Mouse (Mus musculus) embryonic facial prominence, embryonic 14.5 days (tissue): Measurements from ENCODE around the gene Abca17. TPM values are rescaled to one million over a fixed set of nuclear protein-coding genes. Genes with fewer than 3 reads are reported as not detected.

Experiments
- ATAC-seq: fragments of 200-750 bp; cut with Nextera tagmentation; 2 replicates; pipeline ENCODE4 v1.8.0; 2017; ENCODE audit warnings: low read depth, moderate number of reproducible peaks, moderate TSS enrichment
- DNase-seq: peaks from one replicate; pipeline ENCODE4 v3.0.0-alpha.2; 2015; ENCODE audit warnings: low spot score
- H3K27ac ChIP-seq: fragments of 300-500 bp; sonication (generic); replicated peaks from 2 replicates; pipeline ENCODE4 v1.5.1; 2014; ENCODE audit warnings: low read depth, mild to moderate bottlenecking, low read length, moderate library complexity
- H3K27me3 ChIP-seq: fragments of 300-500 bp; sonication (generic); replicated peaks from 2 replicates; pipeline ENCODE4 v1.6.1; 2014; ENCODE audit warnings: low read length; ENCODE audit not compliant: control insufficient read depth, insufficient read depth
- H3K36me3 ChIP-seq: fragments of 300-500 bp; sonication (generic); 2 replicates; pipeline ENCODE4 v1.6.1; 2014; ENCODE audit warnings: low read length, mixed read lengths; ENCODE audit not compliant: control insufficient read depth, insufficient read depth
- H3K4me1 ChIP-seq: fragments of 300-500 bp; sonication (generic); 2 replicates; pipeline ENCODE4 v1.6.1; 2014; ENCODE audit warnings: antibody characterized with exemption, low read length; ENCODE audit not compliant: control insufficient read depth, insufficient read depth
- H3K4me2 ChIP-seq: fragments of 300-500 bp; sonication (generic); 2 replicates; pipeline ENCODE4 v1.6.1; 2014; ENCODE audit warnings: low read depth, mild to moderate bottlenecking, low read length, moderate library complexity, mixed read lengths
- H3K4me3 ChIP-seq: fragments of 300-500 bp; sonication (generic); 2 replicates; pipeline ENCODE4 v1.5.1; 2014; ENCODE audit warnings: low read depth, mild to moderate bottlenecking, low read length
- H3K9ac ChIP-seq: fragments of 300-500 bp; sonication (generic); 2 replicates; pipeline ENCODE4 v1.6.1; 2014; ENCODE audit warnings: low read depth, mild to moderate bottlenecking, low read length, moderate library complexity, mixed read lengths
- H3K9me3 ChIP-seq: fragments of 300-500 bp; sonication (generic); 2 replicates; pipeline ENCODE4 v1.6.1; 2016; ENCODE audit warnings: low read length; ENCODE audit not compliant: control insufficient read depth
- WGBS: fragments of 180-500 bp; shearing (Covaris S2); extraction: QIAGEN DNeasy Blood & Tissue Kit; methylation state at CpG from one replicate; pipeline ENCODE4 v1.1.7; 2014; 5-methylcytosine and 5-hydroxymethylcytosine counted together
- polyA plus RNA-seq: library from polyadenylated mRNA; unstranded; fragments of >200 nt; fragmentation: Nextera tagmentation; extraction: Ambion mirVana; gene quantifications from 2 replicates; pipeline ENCODE4 v1.2.1, GENCODE M21; 2014

The Abca17 gene
- polyA plus RNA-seq, 1 experiment from 2014 or later: not detected

- H3K4me1 ChIP-seq: no peaks in the 10 kb centered on the region
- 97% methylated on average over 8 of the region's 8 CpGs for WGBS
Measured at GRCm38 (mm10) chr17:24244061-24244460, 106.8 kb downstream of the Abca17 start.

GRCm38 (mm10) chr17:24243311-24243969 is 107.4 kb downstream of the Abca17 start:
- DNase-seq: no peak
- no peaks in the 10 kb centered on the region for H3K4me1 ChIP-seq
- no peak overlapping the region for H3K4me2 ChIP-seq
- 86% methylated on average over 4 of the region's 4 CpGs for WGBS
- H3K27me3 ChIP-seq: no peaks in the 10 kb centered on the region
- H3K27ac ChIP-seq: no peak overlapping the region
- H3K4me3 ChIP-seq: no peak overlapping the region
- no peak for ATAC-seq
- H3K9me3 ChIP-seq: peaks cover 7% of the 10 kb centered on the region; the same call in 1 of the 2 replicates
- H3K9ac ChIP-seq: no peak overlapping the region
- peaks cover 90% of the 10 kb centered on the region for H3K36me3 ChIP-seq

More at GRCm38 (mm10) chr17:24244061-24244460, 106.8 kb downstream of the Abca17 start:
- Histone ChIP-seq H3K27me3 (no peaks in the 10 kb centered on the region), H3K9me3 (peaks cover 7% of the 10 kb centered on the region; the same call in 1 of the 2 replicates), H3K4me2 (no peak overlapping the region), H3K27ac (no peak overlapping the region), H3K4me3 (no peak overlapping the region), H3K36me3 (peaks cover 90% of the 10 kb centered on the region), H3K9ac (no peak overlapping the region)
- DNase-seq (no peak), ATAC-seq (no peak)

- ATAC-seq (no peak), DNase-seq (no peak)
- Histone ChIP-seq H3K4me1 (no peaks in the 10 kb centered on the region), H3K36me3 (peaks cover 100% of the 10 kb centered on the region), H3K27me3 (no peaks in the 10 kb centered on the region), H3K9ac (no peak overlapping the region), H3K4me2 (no peak overlapping the region), H3K9me3 (no peaks in the 10 kb centered on the region), H3K4me3 (no peak overlapping the region), H3K27ac (no peak overlapping the region)
- 96% methylated on average over 7 of the region's 7 CpGs for WGBS
Measured at GRCm38 (mm10) chr17:24236921-24237320, 113.9 kb downstream of the Abca17 start.

GRCm38 (mm10) chr17:24236479-24236878 is 114.4 kb downstream of the Abca17 start:
- ATAC-seq: no peak

GRCm38 (mm10) chr17:24227941-24228340 is 122.9 kb downstream of the Abca17 start:
- WGBS: 90% methylated on average over 7 of the region's 7 CpGs
- DNase-seq: no peak
- no peaks in the 10 kb centered on the region for H3K27me3 ChIP-seq
- H3K9ac ChIP-seq: no peak overlapping the region
- H3K36me3 ChIP-seq: peaks cover 91% of the 10 kb centered on the region
- H3K27ac ChIP-seq: no peak overlapping the region
- H3K4me2 ChIP-seq: no peak overlapping the region
- ATAC-seq: no peak
- no peaks in the 10 kb centered on the region for H3K4me1 ChIP-seq
- H3K9me3 ChIP-seq: no peaks in the 10 kb centered on the region
- no peak overlapping the region for H3K4me3 ChIP-seq

More at GRCm38 (mm10) chr17:24236479-24236878, 114.4 kb downstream of the Abca17 start:
- Histone ChIP-seq H3K4me3 (no peak overlapping the region), H3K9me3 (no peaks in the 10 kb centered on the region), H3K36me3 (peaks cover 99% of the 10 kb centered on the region), H3K4me2 (no peak overlapping the region), H3K4me1 (no peaks in the 10 kb centered on the region), H3K27me3 (no peaks in the 10 kb centered on the region), H3K9ac (no peak overlapping the region), H3K27ac (no peak overlapping the region)
- DNase-seq: no peak
- 94% methylated on average over 1 of the region's 1 CpGs for WGBS

GRCm38 (mm10) chr17:24226721-24227120 is 124.1 kb downstream of the Abca17 start:
- Histone ChIP-seq H3K4me1 (no peaks in the 10 kb centered on the region), H3K9ac (no peak overlapping the region), H3K4me3 (no peak overlapping the region), H3K27me3 (no peaks in the 10 kb centered on the region), H3K4me2 (no peak overlapping the region), H3K36me3 (peaks cover 82% of the 10 kb centered on the region), H3K9me3 (no peaks in the 10 kb centered on the region), H3K27ac (no peak overlapping the region)
- WGBS: 91% methylated on average over 8 of the region's 8 CpGs
- ATAC-seq (no peak), DNase-seq (no peak)

GRCm38 (mm10) chr17:24225851-24226250 is 125.0 kb downstream of the Abca17 start:
- DNase-seq (no peak), ATAC-seq (no peak)
- Histone ChIP-seq H3K9me3 (no peaks in the 10 kb centered on the region), H3K27ac (no peak overlapping the region), H3K27me3 (no peaks in the 10 kb centered on the region), H3K36me3 (peaks cover 75% of the 10 kb centered on the region), H3K4me2 (no peak overlapping the region), H3K4me1 (no peaks in the 10 kb centered on the region), H3K9ac (peak overlapping the region; percentile 5; the same call in 1 of the 2 replicates), H3K4me3 (no peak overlapping the region)
- 92% methylated on average over 5 of the region's 5 CpGs for WGBS

GRCm38 (mm10) chr17:24224741-24225140 is 126.1 kb downstream of the Abca17 start:
- H3K9me3 ChIP-seq: no peaks in the 10 kb centered on the region
- peaks cover 4% of the 10 kb centered on the region for H3K4me1 ChIP-seq
- H3K36me3 ChIP-seq: peaks cover 65% of the 10 kb centered on the region
- H3K4me2 ChIP-seq: no peak overlapping the region
- no peaks in the 10 kb centered on the region for H3K27me3 ChIP-seq
- WGBS: 88% methylated on average over 10 of the region's 10 CpGs
- no peak for DNase-seq
- H3K4me3 ChIP-seq: no peak overlapping the region
- H3K27ac ChIP-seq: no peak overlapping the region
- no peak overlapping the region for H3K9ac ChIP-seq
- ATAC-seq: no peak

- H3K27me3 ChIP-seq: no peaks in the 10 kb centered on the region
- WGBS: 88% methylated on average over 5 of the region's 5 CpGs
- DNase-seq: no peak
- no peak overlapping the region for H3K9ac ChIP-seq
- no peaks in the 10 kb centered on the region for H3K9me3 ChIP-seq
- peaks cover 8% of the 10 kb centered on the region for H3K4me1 ChIP-seq
- H3K4me2 ChIP-seq: no peak overlapping the region
- H3K27ac ChIP-seq: no peak overlapping the region
- no peak for ATAC-seq
- no peak overlapping the region for H3K4me3 ChIP-seq
- peaks cover 57% of the 10 kb centered on the region for H3K36me3 ChIP-seq
Measured at GRCm38 (mm10) chr17:24223513-24223912, 127.4 kb downstream of the Abca17 start.
